Mouse (Mus musculus) bone marrow, adult 2 months (tissue): Measurements from ENCODE around the gene Gstt1.

Source experiments
- CTCF ChIP-seq: fragments of 200-500 bp; IDR thresholded peaks from 2 replicates; pipeline ENCODE4 v1.5.1; 2011; ENCODE audit warnings: low read length, control low read depth; ENCODE audit not compliant: control insufficient read depth, insufficient read depth
- POLR2A ChIP-seq: fragments of 200-500 bp; IDR thresholded peaks from 2 replicates; pipeline ENCODE4 v1.6.1; 2011; ENCODE audit warnings: low read depth, mild to moderate bottlenecking, control low read depth, low read length, borderline replicate concordance; ENCODE audit not compliant: control insufficient read depth

DNA sequence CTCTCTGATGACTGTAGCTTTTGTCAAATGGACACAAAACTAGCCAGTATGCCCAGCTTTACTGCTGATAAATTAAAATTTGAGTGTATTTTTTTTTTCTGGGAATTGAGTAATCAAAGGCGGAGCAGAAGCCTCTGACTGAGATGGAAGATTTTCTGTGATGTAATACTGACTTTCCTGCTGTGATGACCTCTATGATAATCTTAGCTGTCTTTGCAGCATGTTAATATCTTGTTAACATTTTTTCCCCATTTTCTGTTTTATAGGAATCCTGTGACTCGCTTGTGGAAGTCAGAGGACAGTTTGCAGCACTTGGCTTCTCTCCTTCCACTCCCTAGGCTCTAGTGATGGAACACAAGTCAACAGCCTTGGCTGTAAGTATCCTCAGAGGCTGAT lies 31.9 kb upstream of the Gstt1 start:
- no peak for TF ChIP-seq CTCF
- TF ChIP-seq POLR2A: no peak
